Mouse (Mus musculus): ENCODE results near the gene Pgap3.

Pgap3 gene

DNA sequence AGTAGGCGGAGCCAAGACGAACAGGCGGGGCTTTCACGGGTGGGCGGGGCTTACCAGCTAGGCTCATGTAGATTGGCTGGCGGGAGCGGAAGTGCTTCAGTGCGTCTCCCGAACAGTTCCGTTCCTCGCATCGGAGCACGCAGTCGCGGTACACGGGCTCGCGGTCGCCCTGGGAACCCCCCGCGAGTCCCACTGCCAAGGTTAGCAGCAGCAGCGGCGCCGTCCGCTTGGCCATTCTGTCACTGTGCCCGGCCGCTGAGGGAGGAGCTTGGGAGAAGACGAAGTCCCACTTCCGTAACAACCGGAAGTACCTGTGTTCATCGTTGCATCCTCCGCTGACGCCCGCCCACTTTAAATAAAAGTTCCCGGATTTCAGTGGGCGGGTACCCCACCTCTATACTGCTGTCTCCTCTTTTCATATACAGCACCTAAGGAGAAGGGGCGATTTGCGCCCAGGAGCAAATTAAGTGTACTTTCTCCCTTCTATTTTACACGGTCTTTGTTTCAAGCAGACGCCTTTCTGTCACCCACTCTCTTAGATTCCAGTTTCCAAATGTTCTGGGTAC, at the start of gene Pgap3:
Gene Pgap3, minus strand, starts transcription at position 330 of the 566 bp plus-strand sequence.
- in situ Hi-C loops (cut with MboI), result no loop called here

DNA sequence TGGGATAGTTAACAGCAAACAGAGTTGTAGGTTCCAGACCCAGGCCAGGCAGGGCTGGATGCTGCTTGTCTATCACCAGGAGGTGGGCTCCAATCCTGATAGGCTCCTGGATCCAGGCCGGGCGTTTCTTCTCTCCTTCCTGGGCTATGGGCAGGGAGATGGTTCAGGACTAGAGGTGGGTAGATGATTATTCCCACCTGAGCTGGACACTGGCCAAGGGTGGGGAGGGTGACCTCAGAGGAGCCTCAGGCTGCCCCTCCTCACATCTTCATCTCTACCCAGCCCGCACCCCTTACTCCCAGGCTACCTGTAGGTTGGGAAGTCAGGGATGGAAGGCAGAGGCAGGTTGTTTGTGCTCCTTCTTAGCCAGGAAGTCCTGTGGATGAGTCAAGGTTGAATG, 49.1 kb upstream of the Pgap3 start:
- in situ Hi-C loops (cut with MboI), result no loop called here

DNA sequence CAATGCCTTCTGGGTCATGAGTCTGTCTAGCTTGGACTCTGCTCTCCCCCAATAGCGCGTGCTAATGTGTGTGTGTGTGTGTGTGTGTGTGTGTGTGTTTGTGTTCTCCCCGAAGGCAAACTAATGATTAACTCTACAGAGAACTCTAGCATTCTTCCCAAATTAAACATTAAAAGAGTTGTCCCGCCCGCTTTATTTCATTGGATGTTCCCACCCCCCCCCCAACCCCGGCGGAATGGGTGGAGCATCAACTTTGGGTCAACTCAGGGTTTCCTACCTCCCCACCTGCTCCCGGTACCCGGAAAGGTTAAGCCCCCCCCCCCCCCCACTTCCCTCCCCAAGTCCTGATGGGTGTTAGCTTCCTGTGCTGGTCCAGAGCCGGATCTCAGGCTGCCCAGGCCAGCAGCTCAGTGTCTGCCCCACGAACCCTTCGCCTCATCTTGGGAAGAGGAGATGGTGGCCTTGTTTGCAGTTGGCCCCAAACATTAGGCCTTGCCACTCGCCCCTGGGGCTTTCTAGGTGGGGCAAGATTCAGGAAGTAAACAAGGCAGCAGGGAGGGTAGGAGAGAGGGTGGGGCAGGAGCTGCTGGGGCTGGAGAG, 48.0 kb upstream of the Pgap3 start:
- in situ Hi-C loops (cut with MboI), result no loop called here

DNA sequence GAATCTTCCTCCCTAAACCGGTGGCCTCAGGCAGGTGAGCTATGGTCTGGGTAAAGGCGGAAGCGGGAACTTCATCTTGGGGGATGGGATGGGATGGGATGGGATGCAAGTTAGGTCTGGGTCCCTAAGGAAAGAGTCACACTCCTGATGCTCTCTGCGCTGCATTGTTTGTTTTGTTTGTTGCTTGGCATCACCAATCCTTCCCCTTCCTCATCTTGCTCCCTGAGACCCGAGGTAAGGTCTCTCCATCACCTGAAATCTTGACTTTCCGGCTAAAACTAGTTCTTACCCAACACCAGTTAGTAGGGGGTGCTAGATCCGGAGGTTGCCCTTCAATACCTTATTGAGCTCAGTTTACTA, 47.2 kb upstream of the Pgap3 start:
- in situ Hi-C loops (cut with MboI), result no loop called here

DNA sequence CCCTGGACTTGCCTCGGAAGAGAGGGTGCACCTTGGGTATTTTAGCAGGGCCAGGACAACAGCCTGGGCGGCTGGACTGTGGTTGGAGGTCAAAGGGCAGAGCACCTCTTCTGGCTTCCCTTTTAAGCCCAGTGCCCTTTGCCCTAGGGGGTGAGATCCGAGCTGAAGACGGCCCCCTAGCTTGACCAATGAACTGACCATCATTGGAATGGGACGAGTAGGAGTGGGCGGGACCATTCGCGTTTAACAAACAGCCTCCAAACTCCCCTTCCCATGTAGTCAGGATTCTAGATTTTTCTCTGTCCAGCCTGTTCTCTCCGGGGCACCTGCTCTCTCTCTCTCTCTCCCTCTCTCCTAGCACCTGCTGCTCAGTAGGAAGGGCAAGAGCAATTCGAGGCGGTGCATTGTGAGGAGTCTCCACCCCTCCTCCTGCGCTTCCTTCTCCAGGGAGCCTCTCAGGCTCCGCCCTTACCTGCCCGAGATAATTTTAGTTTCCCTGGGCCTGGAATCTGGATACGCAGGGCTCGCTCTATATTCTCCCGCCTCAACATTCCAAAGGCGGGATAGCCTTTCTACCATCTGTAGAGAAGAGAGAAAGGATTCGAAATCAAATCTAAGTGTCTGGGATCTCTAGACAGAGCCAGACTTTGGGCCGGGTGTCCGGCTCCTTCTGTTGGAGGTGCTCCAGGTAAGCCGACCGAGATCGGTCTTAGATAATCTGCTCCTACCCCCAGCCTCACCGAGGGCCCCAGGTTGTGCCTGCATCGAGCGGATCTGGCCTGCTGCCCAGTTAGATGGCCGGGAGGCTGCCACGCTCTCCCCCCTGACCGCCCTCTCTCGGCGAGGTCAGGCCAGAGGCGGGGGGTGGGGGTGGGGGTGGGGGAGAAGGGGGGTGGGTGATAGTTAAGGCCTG, 46.5 kb upstream of the Pgap3 start:
- in situ Hi-C loops (cut with MboI), result no loop called here

DNA sequence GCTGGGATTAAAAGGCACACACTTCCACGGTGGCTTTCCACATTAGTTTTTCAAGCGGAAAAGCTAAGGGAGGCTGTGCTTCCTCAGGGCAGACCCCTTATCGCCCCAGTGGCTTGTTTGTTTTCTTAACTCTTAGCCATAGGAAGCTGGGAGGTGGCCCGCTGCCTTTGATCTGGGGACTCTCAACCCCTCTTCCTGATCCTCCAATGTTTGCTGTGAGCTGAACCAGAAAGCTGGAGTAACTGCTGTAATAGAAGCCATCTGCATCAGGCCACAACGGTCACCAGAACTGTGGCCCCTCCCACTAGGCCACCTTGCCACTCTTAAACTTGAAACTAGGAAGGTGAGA, 45.9 kb upstream of the Pgap3 start, which contains the start of gene Grb7:
Gene Grb7, plus strand, starts transcription at position 182 of the 349 bp plus-strand sequence.
- in situ Hi-C loops (cut with MboI), result no loop called here

DNA sequence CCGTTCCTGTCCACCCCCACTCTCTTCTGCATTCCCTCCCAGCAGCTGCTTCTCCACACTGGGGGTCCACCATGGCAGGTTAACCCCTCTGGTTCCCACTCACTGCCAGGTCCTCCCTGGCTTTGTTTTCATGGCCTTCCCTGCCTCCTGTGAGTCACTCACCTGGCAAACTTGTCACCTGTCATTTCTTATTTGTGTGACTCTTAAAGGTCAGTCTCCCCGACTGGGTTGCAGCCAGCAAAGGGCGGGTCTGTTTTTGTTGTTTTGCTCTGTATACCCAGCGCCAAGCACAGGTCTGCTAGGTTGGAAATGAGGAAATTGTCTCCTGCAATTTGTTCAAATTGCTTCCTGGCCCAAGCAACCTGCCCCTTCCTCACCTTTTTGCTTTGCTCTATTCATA, 45.4 kb upstream of the Pgap3 start:
- in situ Hi-C loops (cut with MboI), result no loop called here

DNA sequence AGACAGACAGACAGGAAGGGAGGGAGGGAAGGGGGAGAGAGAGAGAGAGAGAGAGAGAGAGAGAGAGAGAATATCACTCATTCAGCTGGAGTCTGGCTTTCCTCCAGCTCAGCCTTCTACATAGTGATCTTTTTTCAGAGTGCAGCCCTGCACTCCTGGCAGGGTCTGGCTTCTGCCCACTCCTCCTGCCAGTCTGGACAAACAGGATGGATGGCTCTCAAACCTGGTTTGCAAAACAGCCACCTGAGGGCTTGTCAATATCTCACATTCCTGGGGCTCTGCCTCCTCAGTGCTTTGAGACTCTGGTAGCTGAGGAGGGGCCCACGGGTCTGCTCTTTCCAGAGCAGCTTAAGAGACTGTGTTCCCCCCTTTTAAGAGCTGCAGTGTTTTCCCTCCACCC, 44.9 kb upstream of the Pgap3 start:
- in situ Hi-C loops (cut with MboI), result no loop called here

DNA sequence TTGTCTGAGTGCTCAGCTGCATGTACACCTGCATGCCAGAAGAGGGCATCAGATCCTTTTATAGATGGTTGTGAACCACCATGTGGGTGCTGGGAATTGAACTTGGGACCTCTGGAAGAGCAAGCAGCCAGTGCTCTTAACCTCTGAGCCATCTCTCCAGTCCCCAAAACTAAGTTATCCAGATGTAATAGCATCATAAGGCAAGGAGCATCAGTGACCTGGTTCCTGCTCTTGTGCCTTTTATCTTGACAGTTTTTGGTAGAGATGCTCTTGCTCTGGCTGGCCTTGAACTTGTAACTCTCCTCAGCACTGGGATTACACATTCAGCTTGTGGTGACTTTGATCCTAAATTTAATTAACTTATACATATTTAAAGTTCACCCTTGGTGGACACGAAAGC, 43.4 kb upstream of the Pgap3 start:
- in situ Hi-C loops (cut with MboI), result no loop called here

DNA sequence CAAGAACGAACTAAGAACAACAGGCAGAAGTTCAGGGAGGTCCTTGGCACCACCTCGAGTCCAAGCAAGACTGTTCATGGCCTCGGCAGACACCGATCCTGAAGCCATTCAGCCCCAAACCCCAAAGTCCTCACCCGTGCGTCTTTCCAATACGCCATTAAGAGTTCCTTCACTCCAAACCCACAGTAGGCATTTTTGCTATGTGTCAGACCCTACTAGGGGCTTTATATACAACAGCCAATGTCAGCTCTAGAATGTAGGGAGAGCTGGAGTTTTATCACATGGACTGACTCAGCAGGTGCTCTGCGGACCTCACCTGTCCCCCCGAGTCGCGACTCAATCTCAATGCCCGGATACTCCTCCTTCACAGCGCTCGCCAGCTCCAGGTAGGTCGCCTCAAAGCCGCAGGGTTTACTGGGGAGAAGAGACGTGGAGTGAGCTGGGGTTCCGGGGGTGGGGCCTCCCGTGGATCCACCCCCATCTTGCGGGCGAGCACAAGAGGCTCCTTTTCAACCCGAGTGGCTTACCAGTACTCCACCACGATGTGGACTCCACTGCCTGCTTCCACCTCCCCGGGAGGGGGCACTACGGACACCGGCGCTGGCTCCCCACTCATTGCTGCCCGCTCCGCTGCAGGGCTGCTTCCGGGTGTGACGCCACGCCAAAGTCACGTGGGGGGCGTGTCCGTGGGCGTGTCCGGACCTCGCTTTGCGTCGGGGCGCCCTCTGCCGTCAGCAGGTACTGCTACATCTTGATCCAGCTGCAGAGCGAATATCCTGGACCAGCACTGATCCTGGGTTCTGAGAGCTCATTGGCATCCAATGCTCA, 38.3 kb upstream of the Pgap3 start, which contains the start of gene Mien1:
Gene Mien1, minus strand, starts transcription at position 661 of the 828 bp plus-strand sequence.
- in situ Hi-C loops (cut with MboI), result no loop called here

DNA sequence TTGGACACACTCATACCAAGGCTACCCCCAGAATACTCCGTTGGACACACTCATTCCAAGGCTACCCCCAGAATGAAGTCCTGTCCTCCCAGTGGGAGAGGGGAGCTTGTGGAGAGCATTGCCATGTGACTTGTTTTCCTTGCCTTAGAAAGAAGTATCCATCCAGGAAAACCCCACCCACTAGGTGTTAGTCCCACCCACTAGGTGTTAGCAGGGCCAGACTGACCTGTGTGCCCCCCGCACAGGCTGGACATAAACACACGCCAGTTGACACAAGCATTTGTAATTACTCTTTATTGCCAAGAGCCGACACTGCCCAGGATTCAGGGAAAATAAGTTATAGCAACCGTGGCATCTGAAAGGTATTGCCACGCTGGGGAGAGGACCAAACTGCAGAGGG, 37.2 kb upstream of the Pgap3 start:
- in situ Hi-C loops (cut with MboI), result no loop called here

DNA sequence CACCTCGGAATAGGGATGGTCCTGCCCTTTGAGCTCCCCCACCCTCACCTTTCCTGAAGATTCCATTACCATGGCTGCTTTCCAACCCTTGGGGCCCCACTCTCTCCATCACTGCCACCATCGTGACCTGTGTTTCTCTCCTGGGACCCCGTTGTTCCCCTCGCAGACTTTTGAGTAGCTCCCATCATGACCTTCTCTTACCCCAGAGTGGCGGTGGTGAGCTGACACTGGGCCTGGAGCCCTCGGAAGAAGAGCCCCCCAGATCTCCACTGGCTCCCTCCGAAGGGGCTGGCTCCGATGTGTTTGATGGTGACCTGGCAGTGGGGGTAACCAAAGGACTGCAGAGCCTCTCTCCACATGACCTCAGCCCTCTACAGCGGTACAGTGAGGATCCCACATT, 35.4 kb upstream of the Pgap3 start:
- in situ Hi-C loops (cut with MboI), result no loop called here

DNA sequence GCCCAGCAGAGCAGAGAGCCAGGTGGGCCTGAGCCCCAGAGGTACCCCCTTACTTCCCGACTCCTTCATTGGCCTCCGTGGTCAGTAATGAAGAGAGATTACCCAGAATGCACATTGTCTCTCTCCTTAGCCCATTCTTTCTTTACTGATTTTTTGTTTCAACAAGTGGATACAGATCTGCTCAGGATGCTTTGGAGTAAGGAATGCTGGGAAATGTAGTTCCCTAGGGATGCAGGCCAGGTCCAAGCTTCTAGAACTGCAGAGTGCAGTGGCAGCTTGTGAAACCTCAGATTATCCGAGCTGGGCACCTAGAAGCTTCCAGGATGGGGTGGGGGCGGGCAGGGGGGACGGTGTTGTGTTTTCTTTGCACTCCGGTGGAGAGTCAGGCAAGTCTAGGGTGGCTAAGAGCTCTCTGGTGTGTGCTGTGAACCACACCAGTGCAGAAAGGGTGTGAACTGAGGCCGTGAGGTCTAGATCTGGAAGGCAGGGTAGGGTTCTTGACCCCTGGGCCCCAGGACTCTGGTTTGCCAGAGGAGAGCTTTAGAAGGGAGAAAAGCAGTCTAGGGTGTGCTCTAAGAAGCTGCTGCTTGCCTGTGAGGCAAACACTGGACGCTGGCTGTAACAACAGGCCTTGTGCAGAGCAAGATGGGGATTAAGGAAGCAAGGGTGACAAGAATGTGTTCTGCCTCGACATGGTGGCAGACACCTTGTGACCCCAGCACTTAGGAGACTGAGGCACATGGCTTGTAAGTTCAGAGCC, 31.6 kb upstream of the Pgap3 start:
- in situ Hi-C loops (cut with MboI), result no loop called here

DNA sequence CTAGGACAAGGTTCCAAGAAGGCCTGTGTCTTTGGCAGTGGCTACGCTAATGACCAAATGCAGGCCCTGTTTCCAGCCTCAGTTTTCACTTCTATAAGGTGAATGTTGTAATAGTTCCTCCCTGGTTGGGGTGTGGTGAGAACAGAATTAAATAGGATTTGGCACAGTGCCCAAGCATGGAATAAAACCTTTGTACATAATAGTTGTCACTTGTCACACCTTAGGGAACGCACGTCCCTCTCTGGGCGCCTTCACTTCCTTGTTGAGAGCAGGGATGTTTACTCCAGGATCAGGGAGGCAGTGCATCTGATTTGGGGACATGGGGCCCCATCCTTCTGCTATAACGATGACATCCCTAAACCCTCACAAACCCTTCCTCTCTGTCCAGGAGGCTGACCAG, 28.1 kb upstream of the Pgap3 start:
- in situ Hi-C loops (cut with MboI), result no loop called here

DNA sequence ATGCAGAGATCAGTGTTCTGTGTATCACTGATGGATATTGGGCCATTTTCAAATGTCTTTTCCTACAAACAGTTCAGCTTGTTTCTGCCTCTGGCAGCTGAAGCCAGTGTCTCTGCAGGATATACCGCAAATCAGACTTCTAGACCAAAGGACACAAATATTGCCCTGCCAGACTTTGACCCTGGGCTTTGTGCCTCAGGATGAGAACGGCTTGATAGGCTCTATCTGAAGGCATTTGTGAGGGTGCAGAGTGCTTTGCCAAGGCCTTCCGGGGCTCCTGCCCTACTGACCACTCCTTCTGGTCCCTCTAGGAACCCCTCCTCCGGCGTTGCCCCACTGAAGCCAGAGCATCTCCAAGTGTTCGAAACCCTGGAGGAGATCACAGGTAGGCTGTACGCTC, 26.3 kb upstream of the Pgap3 start:
- in situ Hi-C loops (cut with MboI), result no loop called here

DNA sequence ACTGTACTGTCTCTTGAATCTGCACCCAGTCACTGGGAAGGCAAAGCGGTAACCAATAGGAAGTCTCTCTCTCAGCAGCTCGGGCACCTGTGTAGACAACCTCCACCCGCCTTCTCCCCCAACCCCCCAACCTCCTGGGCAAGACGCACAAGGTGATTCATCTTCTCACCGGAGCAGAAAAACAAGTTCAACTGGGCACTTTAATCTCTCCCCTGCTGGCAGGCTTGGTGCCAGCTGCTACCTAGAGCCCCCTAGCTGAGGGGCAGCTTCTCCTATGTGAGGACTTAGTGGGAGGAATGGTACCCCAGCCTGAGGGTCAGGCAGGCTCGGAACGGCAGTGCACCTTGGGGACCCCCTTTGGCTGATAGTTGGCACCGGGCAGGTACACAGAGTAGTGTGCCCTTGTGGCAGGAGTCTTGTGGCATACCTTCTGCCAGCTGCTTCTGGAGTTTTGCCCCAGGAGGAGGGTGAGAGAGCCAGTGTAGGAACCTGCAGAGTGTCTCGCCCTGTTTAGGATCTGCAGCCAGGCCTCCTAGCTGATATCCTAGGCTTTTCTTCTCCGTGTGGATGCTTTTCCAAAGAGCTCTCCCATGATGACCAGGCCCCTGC, 18.8 kb upstream of the Pgap3 start:
- in situ Hi-C loops (cut with MboI), result no loop called here

DNA sequence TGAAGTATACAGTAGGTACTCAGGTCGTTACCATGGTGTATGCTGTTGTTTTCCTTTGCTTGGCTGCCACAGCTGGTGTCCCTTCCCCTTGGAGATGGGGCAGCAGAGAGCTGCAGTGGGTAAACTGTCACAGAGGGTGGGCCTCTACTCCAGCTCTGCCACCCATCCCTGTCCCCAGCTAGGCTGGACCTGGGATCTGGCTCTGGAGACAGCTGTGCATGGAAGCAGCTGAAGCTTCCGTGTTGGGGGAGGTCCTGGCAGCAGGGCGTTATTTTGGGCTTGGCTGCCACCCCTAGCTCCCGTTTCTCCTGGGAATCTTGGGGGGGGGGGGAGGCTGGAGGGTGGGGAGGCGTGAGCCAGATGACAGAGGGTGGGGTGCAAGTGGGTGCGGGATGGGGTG, 18.0 kb upstream of the Pgap3 start:
- in situ Hi-C loops (cut with MboI), result no loop called here

DNA sequence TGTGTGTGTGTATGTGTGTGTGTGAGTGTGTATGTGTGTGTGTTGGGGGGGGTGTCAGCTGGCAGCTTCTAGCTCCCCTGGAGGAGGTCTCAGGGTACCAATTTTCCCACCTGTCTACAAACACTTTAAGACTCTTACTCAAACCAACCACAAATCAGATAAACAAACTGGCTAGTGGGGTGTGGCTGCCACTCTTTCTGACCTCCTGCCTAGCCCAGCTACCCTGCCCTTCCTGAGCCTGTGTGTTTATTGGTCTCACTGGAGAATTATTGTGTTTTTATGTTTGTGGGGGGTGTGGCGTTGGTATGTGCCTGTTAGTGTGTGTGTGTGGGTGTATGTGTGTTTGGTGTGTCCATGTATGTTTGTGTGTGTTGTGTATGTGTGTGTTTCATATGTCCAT, 16.8 kb upstream of the Pgap3 start:
- in situ Hi-C loops (cut with MboI), result no loop called here

DNA sequence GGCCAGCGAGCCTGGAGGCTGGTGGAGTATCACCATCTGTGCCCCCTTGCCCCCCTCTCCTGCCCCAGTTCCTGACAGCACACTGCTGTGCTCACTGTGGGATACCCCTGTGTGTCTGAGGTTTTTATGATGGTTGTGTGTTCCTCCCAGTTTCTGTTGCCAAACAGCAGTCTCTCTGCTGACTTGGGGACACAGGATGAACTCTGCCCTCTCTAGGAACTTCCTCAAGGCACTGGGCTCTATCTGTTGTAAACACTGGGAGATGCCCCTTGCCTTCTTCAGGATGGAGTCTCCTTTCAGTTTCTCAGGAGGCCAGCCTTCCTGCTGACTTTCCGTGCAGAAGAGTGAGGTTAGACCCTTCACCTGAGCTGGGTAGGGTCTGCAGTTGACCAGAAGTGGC, 13.9 kb upstream of the Pgap3 start:
- in situ Hi-C loops (cut with MboI), result no loop called here

DNA sequence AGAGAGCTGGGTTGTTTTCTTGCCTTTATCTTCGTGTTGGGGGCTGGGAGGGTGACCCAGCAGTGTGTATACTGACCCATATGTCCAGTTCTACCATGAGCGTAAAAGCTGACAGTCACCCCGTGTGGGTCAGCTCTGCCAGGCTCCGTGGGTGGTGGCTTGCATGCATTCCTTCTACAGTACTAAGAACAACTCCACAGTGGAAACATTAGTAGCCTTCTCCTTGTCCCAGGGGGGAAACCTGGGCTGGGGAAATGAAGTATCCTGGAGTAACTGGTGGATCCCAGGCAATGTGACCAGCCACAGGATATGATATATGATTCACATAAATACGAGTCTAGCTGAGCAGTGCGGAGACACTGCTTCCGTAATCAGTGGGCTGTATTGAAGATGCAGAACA, 13.4 kb upstream of the Pgap3 start:
- in situ Hi-C loops (cut with MboI), result no loop called here

DNA sequence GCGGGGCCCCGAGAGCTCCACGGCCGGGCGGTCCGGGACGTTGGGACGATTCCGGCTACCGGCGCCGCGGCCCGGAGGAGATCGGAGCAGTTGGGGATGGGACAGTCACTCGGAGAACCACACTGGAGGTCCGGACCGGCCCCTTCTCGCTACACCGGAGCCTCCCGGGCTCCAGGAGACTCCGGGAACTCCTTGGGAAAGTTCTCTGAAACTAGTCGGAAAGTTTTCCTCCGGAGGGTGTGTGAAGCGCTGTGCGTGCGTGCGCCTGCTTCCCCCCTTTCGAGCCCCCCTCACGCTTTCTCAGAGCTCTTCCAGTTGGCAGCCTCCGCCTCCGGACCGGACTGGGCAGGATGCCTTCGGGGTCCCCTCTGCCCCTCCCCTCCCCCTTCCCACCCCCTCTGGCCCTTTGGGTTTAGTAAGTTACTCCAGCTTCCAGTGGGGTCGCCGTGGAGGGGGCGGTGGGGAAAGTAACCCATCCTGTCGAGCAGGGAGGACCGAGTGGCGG, 12.6 kb upstream of the Pgap3 start:
- in situ Hi-C loops (cut with MboI), result no loop called here

Data from mature B cell (primary cell).